Mouse (Mus musculus): ENCODE results near the gene Tmem179.

Gene Tmem179

GRCm38 (mm10) chr12:112537233-112537632, 20.7 kb upstream of the Tmem179 start:
- DNase-seq (ENCODE audit: low spot score in 2 of 2) = no peak

- no peak for DNase-seq (ENCODE audit: low spot score in 2 of 2)
Measured at GRCm38 (mm10) chr12:112533758-112534157, 17.2 kb upstream of the Tmem179 start.

GRCm38 (mm10) chr12:112518105-112518504, 1.6 kb upstream of the Tmem179 start:
- no peak for DNase-seq (ENCODE audit: low spot score in 2 of 2)

- DNase-seq (ENCODE audit: low spot score in 2 of 2) = no peak
Measured at GRCm38 (mm10) chr12:112514897-112515296, 1.6 kb downstream of the Tmem179 start.

- no peak for DNase-seq (ENCODE audit: low spot score in 2 of 2)
Measured at GRCm38 (mm10) chr12:112510733-112511372, 5.7 kb downstream of the Tmem179 start.

- DNase-seq (ENCODE audit: low spot score in 2 of 2) = no peak
Measured at GRCm38 (mm10) chr12:112510365-112510732, 6.2 kb downstream of the Tmem179 start.

- DNase-seq (ENCODE audit: low spot score in 2 of 2) = no peak
Measured at GRCm38 (mm10) chr12:112507984-112508383, 8.6 kb downstream of the Tmem179 start.

GRCm38 (mm10) chr12:112507264-112507663, 9.3 kb downstream of the Tmem179 start:
- DNase-seq (ENCODE audit: low spot score in 2 of 2) = no peak

- no peak for DNase-seq (ENCODE audit: low spot score in 2 of 2)
Measured at GRCm38 (mm10) chr12:112506267-112506666, 10.3 kb downstream of the Tmem179 start.

- no peak for DNase-seq (ENCODE audit: low spot score in 2 of 2)
Measured at GRCm38 (mm10) chr12:112503003-112503771, 13.4 kb downstream of the Tmem179 start.

GRCm38 (mm10) chr12:112498683-112499082, 17.9 kb downstream of the Tmem179 start:
- no peak for DNase-seq (ENCODE audit: low spot score in 2 of 2)

- DNase-seq (ENCODE audit: low spot score in 2 of 2) = no peak
Measured at GRCm38 (mm10) chr12:112497731-112498130, 18.8 kb downstream of the Tmem179 start.

GRCm38 (mm10) chr12:112496136-112496535, 20.4 kb downstream of the Tmem179 start:
- no peak for DNase-seq (ENCODE audit: low spot score in 2 of 2)

GRCm38 (mm10) chr12:112490444-112490939, 26.1 kb downstream of the Tmem179 start:
- no peak for DNase-seq (ENCODE audit: low spot score in 2 of 2)

GRCm38 (mm10) chr12:112489535-112489934, 27.0 kb downstream of the Tmem179 start:
- no peak for DNase-seq (ENCODE audit: low spot score in 2 of 2)

GRCm38 (mm10) chr12:112489134-112489533, 27.4 kb downstream of the Tmem179 start, which contains the start of gene A530016L24Rik:
A530016L24Rik (plus strand) TSS chr12:112489448.
- DNase-seq (ENCODE audit: low spot score in 2 of 2) = no peak

- DNase-seq (ENCODE audit: low spot score in 2 of 2) = peak; percentile 23 to 32
Measured at GRCm38 (mm10) chr12:112473777-112474176, 42.8 kb downstream of the Tmem179 start.

GRCm38 (mm10) chr12:112470216-112470615, 46.3 kb downstream of the Tmem179 start:
- no peak for DNase-seq (ENCODE audit: low spot score in 2 of 2)

GRCm38 (mm10) chr12:112469393-112469792, 47.2 kb downstream of the Tmem179 start:
- no peak for DNase-seq (ENCODE audit: low spot score in 2 of 2)

- DNase-seq (ENCODE audit: low spot score in 2 of 2) = no peak
Measured at GRCm38 (mm10) chr12:112467387-112467786, 49.2 kb downstream of the Tmem179 start.

- no peak for DNase-seq (ENCODE audit: low spot score in 2 of 2)
Measured at GRCm38 (mm10) chr12:112465928-112466327, 50.6 kb downstream of the Tmem179 start.

GRCm38 (mm10) chr12:112464516-112464915, 52.0 kb downstream of the Tmem179 start:
- no peak for DNase-seq (ENCODE audit: low spot score in 2 of 2)

Data from natural killer cell, adult 2 months (primary cell).